Mouse (Mus musculus): ENCODE results near the gene Rab1b. TPM values are rescaled to one million over a fixed set of nuclear protein-coding genes. Genes with fewer than 3 reads are reported as not detected.
"Not testable (repeated sequence)": the region's sequence is repeated elsewhere in the genome, so short reads cannot be mapped to it uniquely, and the experiment has no call there.

Gene Rab1b
- polyA plus RNA-seq (2016; fragmentation: Nextera tagmentation; extraction: Ambion mirVana), result 239 and 242 TPM in 2 replicates

DNA sequence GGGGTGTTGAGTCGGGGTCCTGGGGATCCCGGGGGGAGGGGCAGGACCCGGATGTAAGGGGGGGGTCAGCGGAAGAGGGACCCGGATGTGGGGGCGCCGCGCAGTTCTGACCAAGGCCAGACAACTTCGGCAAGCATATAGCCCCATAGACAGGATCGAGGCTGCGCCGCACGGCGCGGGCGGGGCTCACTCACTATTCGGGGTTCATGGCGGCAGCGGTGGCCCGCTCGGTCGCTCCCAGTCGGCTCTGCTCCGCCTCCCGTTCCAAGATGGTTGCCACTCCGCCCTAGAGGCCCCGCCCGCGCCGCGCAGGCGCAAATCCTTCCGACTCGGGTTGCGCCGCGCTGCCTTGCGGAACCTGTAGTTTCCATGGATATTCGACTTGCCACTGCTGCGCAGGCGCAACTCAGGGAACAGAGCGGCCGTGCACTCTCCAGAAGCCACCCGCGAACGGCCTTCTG lies at the start of gene Rab1b:
Rab1b (minus strand) TSS at position 342 of the 461 bp plus-strand sequence.
- peak within 1 kb of the TSS; percentile 89 for H3K9ac ChIP-seq
- peak; percentile 93 for ATAC-seq (ENCODE audit: low FRiP score)
- H3K4me3 ChIP-seq, result peak within 1 kb of the TSS; percentile 78
- H3K36me3 ChIP-seq, result peaks cover 74% of the 10 kb centered on the region
- peaks cover 17% of the 10 kb centered on the region for H3K4me1 ChIP-seq
- H3K9me3 ChIP-seq (replicated peaks), result no peaks in the 10 kb centered on the region
- no peaks in the 10 kb centered on the region for H3K27me3 ChIP-seq
- WGBS, result 0% methylated on average over 34 of the region's 46 CpGs
- H3K4me2 ChIP-seq (replicated peaks), result peak within 1 kb of the TSS; percentile 96
- peak within 1 kb of the TSS; percentile 95 for H3K27ac ChIP-seq

GRCm38 (mm10) chr19:5152261-5152660 lies 45.4 kb upstream of the Rab1b start:
- Histone ChIP-seq H3K4me3 (no peak overlapping the region), H3K9me3 (replicated peaks) (no peaks in the 10 kb centered on the region), H3K27me3 (no peaks in the 10 kb centered on the region), H3K4me1 (no peaks in the 10 kb centered on the region), H3K4me2 (replicated peaks) (no peak overlapping the region), H3K9ac (no peak overlapping the region), H3K36me3 (peaks cover 28% of the 10 kb centered on the region), H3K27ac (no peak overlapping the region)
- no peak for ATAC-seq (ENCODE audit: low FRiP score)
- 92% methylated on average over 6 of the region's 6 CpGs for WGBS

GRCm38 (mm10) chr19:5151741-5152140 lies 44.9 kb upstream of the Rab1b start:
- Histone ChIP-seq H3K4me2 (replicated peaks) (no peak overlapping the region), H3K27ac (no peak overlapping the region), H3K4me3 (no peak overlapping the region), H3K27me3 (no peaks in the 10 kb centered on the region), H3K9ac (no peak overlapping the region), H3K36me3 (peaks cover 28% of the 10 kb centered on the region), H3K4me1 (no peaks in the 10 kb centered on the region), H3K9me3 (replicated peaks) (no peaks in the 10 kb centered on the region)
- WGBS, result 87% methylated on average over 5 of the region's 5 CpGs
- ATAC-seq (ENCODE audit: low FRiP score), result no peak

- H3K36me3 ChIP-seq, result peaks cover 31% of the 10 kb centered on the region
- no peak for ATAC-seq (ENCODE audit: low FRiP score)
- H3K27ac ChIP-seq, result no peak overlapping the region
- no peak overlapping the region for H3K9ac ChIP-seq
- no peaks in the 10 kb centered on the region for H3K27me3 ChIP-seq
- H3K4me3 ChIP-seq, result no peak overlapping the region
- no peak overlapping the region for H3K4me2 ChIP-seq (replicated peaks)
- H3K9me3 ChIP-seq (replicated peaks), result no peaks in the 10 kb centered on the region
- H3K4me1 ChIP-seq, result no peaks in the 10 kb centered on the region
- WGBS, result 45% methylated on average over 3 of the region's 3 CpGs
Measured at GRCm38 (mm10) chr19:5151331-5151730, 44.5 kb upstream of the Rab1b start.

DNA sequence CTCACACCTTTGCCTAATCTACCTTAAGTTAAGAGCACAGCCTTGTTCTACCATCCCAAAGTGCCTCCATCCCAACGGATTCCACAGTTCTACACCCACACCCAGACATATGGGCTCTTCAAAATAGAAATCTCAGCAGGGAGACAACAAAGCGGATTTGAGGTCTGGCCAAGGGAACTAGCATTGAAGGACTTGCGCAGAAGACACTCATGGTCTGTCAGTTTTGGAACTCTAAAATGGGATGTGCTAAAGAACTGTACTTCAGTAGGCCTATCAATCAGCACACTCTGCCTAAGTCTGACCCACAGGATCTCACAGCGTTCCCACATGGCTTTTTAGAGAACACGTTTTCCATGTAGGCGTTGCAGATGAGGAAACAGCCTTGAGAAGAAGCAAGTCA lies 43.5 kb upstream of the Rab1b start:
- no peak overlapping the region for H3K4me3 ChIP-seq
- H3K36me3 ChIP-seq, result peaks cover 25% of the 10 kb centered on the region
- no peaks in the 10 kb centered on the region for H3K4me1 ChIP-seq
- WGBS, result 92% methylated on average over 6 of the region's 6 CpGs
- ATAC-seq (ENCODE audit: low FRiP score), result no peak
- H3K9me3 ChIP-seq (replicated peaks), result no peaks in the 10 kb centered on the region
- no peak overlapping the region for H3K27ac ChIP-seq
- no peak overlapping the region for H3K9ac ChIP-seq
- no peak overlapping the region for H3K4me2 ChIP-seq (replicated peaks)
- H3K27me3 ChIP-seq, result no peaks in the 10 kb centered on the region

- WGBS, result 92% methylated on average over 3 of the region's 6 CpGs
- not testable (repeated sequence) for H3K4me2 ChIP-seq (replicated peaks); ATAC-seq (ENCODE audit: low FRiP score); H3K27ac ChIP-seq; H3K27me3 ChIP-seq; H3K9me3 ChIP-seq (replicated peaks); H3K9ac ChIP-seq; H3K4me3 ChIP-seq; H3K4me1 ChIP-seq
- peaks cover 33% of the 10 kb centered on the region for H3K36me3 ChIP-seq
Measured at GRCm38 (mm10) chr19:5149041-5149440, 42.2 kb upstream of the Rab1b start.

- no peak overlapping the region for H3K9ac ChIP-seq
- H3K27me3 ChIP-seq, result no peaks in the 10 kb centered on the region
- no peak overlapping the region for H3K4me2 ChIP-seq (replicated peaks)
- H3K9me3 ChIP-seq (replicated peaks), result no peaks in the 10 kb centered on the region
- no peak overlapping the region for H3K27ac ChIP-seq
- H3K36me3 ChIP-seq, result peaks cover 38% of the 10 kb centered on the region
- no peak for ATAC-seq (ENCODE audit: low FRiP score)
- H3K4me3 ChIP-seq, result no peak overlapping the region
- no peaks in the 10 kb centered on the region for H3K4me1 ChIP-seq
- whole genome bisulfite sequencing, result 0% methylated on average over 2 of the region's 2 CpGs
Measured at GRCm38 (mm10) chr19:5139640-5140039, 32.8 kb upstream of the Rab1b start.

DNA sequence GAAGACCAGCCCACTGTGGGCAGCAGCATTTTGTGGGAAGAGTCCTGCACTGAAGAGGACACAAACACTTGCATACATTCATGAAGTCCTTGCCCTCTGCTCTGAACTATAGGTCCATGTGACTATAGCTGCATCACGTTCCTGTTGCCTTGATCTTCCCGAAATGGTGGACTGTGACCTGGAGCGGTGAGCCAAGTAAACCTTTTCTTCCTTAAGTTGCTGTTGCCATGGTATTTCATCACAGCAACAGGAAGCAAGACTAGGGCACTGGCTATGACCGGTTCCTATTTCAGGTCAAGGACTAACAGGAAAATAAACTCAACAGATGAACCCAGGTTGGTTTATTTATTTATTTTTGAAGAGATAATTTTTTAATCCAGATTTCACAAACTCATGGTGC lies 24.4 kb upstream of the Rab1b start:
- Histone ChIP-seq H3K27me3 (no peaks in the 10 kb centered on the region), H3K4me2 (replicated peaks) (no peak overlapping the region), H3K9ac (no peak overlapping the region), H3K36me3 (peaks cover 20% of the 10 kb centered on the region), H3K4me1 (no peaks in the 10 kb centered on the region), H3K27ac (no peak overlapping the region), H3K4me3 (no peak overlapping the region), H3K9me3 (replicated peaks) (no peaks in the 10 kb centered on the region)
- 79% methylated on average over 4 of the region's 4 CpGs for WGBS
- no peak for ATAC-seq (ENCODE audit: low FRiP score)

DNA sequence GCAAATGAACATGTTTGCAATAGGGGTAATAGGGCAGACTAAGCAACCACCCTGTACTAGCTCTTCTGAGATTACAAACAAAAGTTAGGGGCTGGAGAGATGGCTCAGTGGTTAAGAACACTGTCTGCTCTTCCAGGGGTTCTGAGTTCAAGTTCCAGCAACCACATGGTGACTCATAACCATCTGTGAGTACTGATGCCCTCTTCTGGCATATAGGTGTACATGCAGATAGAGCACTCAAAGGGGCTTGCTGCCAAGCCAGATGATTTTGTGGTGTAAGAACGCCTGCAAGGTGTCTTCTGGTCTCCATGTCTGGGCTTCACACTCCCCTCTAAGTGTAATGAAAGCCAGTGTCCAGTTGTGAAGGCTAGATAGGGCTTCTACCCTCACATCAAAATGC lies 22.9 kb upstream of the Rab1b start:
- no peaks in the 10 kb centered on the region for H3K27me3 ChIP-seq
- peaks cover 17% of the 10 kb centered on the region for H3K36me3 ChIP-seq
- H3K4me1 ChIP-seq, result no peaks in the 10 kb centered on the region
- no peak overlapping the region for H3K9ac ChIP-seq
- WGBS, result 31% methylated on average over 1 of the region's 1 CpGs
- H3K9me3 ChIP-seq (replicated peaks), result no peaks in the 10 kb centered on the region
- no peak overlapping the region for H3K4me3 ChIP-seq
- ATAC-seq (ENCODE audit: low FRiP score), result no peak
- no peak overlapping the region for H3K27ac ChIP-seq
- no peak overlapping the region for H3K4me2 ChIP-seq (replicated peaks)

- no peak overlapping the region for H3K9ac ChIP-seq
- WGBS, result 75% methylated on average over 7 of the region's 7 CpGs
- no peak overlapping the region for H3K4me2 ChIP-seq (replicated peaks)
Measured at GRCm38 (mm10) chr19:5124055-5124614, 17.3 kb upstream of the Rab1b start.

GRCm38 (mm10) chr19:5123241-5123640 lies 16.4 kb upstream of the Rab1b start:
- Histone ChIP-seq H3K4me2 (replicated peaks) (no peak overlapping the region), H3K27me3 (0 out of 2 replicates have a peak, but pooled peaks cover 5% of the 10 kb centered on the region), H3K4me1 (peaks cover 6% of the 10 kb centered on the region; the same call in 1 of the 2 replicates), H3K27ac (no peak overlapping the region), H3K9ac (no peak overlapping the region), H3K36me3 (no peaks in the 10 kb centered on the region), H3K4me3 (no peak overlapping the region), H3K9me3 (replicated peaks) (no peaks in the 10 kb centered on the region)
- WGBS, result 90% methylated on average over 3 of the region's 3 CpGs
- no peak for ATAC-seq (ENCODE audit: low FRiP score)

More at GRCm38 (mm10) chr19:5124055-5124614, 17.3 kb upstream of the Rab1b start:
- H3K4me3 ChIP-seq, result no peak overlapping the region
- H3K27ac ChIP-seq, result no peak overlapping the region
- H3K4me1 ChIP-seq, result peaks cover 2% of the 10 kb centered on the region; the same call in 1 of the 2 replicates
- H3K27me3 ChIP-seq, result 0 out of 2 replicates have a peak, but pooled peaks cover 2% of the 10 kb centered on the region
- no peak for ATAC-seq (ENCODE audit: low FRiP score)
- no peaks in the 10 kb centered on the region for H3K36me3 ChIP-seq
- H3K9me3 ChIP-seq (replicated peaks), result no peaks in the 10 kb centered on the region

DNA sequence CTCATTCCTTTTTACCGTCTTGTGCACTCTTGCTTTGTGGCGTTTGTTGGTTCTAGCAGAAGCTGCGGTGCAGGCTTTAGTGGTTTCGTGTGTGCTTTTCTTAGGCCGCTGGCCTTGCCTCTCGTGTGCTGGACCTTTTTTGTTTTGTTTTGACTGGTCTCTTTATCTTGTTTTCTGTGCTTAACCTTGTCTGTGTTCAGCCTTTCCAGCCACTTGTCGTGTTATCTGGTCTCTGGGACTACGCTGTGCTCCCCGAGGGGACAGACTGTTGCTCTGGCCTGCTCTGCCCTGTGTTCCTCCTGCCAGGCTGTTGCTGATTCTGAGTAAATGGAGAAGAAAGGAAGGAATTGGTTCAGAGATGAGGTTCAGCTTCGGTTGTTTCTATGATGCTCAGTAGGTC lies 15.6 kb upstream of the Rab1b start:
- H3K4me3 ChIP-seq, result no peak overlapping the region
- 0 out of 2 replicates have a peak, but pooled peaks cover 5% of the 10 kb centered on the region for H3K27me3 ChIP-seq
- no peak overlapping the region for H3K27ac ChIP-seq
- no peak overlapping the region for H3K4me2 ChIP-seq (replicated peaks)
- no peak for ATAC-seq (ENCODE audit: low FRiP score)
- peaks cover 6% of the 10 kb centered on the region; the same call in 1 of the 2 replicates for H3K4me1 ChIP-seq
- WGBS, result 69% methylated on average over 10 of the region's 10 CpGs
- H3K9ac ChIP-seq, result no peak overlapping the region
- H3K9me3 ChIP-seq (replicated peaks), result no peaks in the 10 kb centered on the region
- H3K36me3 ChIP-seq, result no peaks in the 10 kb centered on the region

- Histone ChIP-seq H3K9me3 (replicated peaks) (no peaks in the 10 kb centered on the region), H3K27me3 (0 out of 2 replicates have a peak, but pooled peaks cover 5% of the 10 kb centered on the region), H3K4me3 (peak within 1 kb of the TSS; percentile 82), H3K36me3 (peaks cover 16% of the 10 kb centered on the region), H3K4me2 (replicated peaks) (peak within 1 kb of the TSS; percentile 73), H3K9ac (peak within 1 kb of the TSS; percentile 90), H3K27ac (peak within 1 kb of the TSS; percentile 94), H3K4me1 (peaks cover 20% of the 10 kb centered on the region)
- WGBS, result 2% methylated on average over 18 of the region's 18 CpGs
- peak; percentile 87 for ATAC-seq (ENCODE audit: low FRiP score)
Measured at GRCm38 (mm10) chr19:5118384-5118698, 11.5 kb upstream of the Rab1b start, which contains the start of gene Klc2. Klc2 (minus strand) TSS chr19:5118560.
